Mouse (Mus musculus) spleen, adult 2 months (tissue): ENCODE data around the gene Cenph. TPM values are rescaled to one million over a fixed set of nuclear protein-coding genes. Genes with fewer than 3 reads are reported as not detected.
A peak's percentile ranks its signal among the peaks of the same experiment; 100 is the strongest.
"Not testable (repeated sequence)": the region's sequence is repeated elsewhere in the genome, so short reads cannot be mapped to it uniquely, and the experiment has no call there.

Experiments
- DNase-seq, 2 experiments: peaks; one replicate each; pipeline versions ENCODE4 v3.0.0 to v3.0.0-alpha.2; 2012 to 2021; ENCODE audit warnings: low spot score in 2 of 2, low read depth in 1 of 2
- H3K27ac ChIP-seq: fragments of 200-500 bp; 2 replicates; pipeline ENCODE4 v1.5.1; 2012; ENCODE audit warnings: low read length, inconsistent platforms; ENCODE audit not compliant: insufficient read depth
- H3K27me3 ChIP-seq: fragments of 200-500 bp; 2 replicates; pipeline ENCODE4 v1.6.1; 2012; ENCODE audit warnings: mild to moderate bottlenecking, moderate library complexity, low read length, inconsistent platforms; ENCODE audit not compliant: control insufficient read depth, insufficient read depth
- H3K36me3 ChIP-seq: fragments of 200-500 bp; 2 replicates; pipeline ENCODE4 v1.6.1; 2012; ENCODE audit warnings: mild to moderate bottlenecking, low read length, inconsistent platforms; ENCODE audit not compliant: control insufficient read depth, insufficient read depth
- H3K4me1 ChIP-seq: fragments of 200-500 bp; 2 replicates; pipeline ENCODE4 v1.6.1; 2011; ENCODE audit warnings: inconsistent platforms; ENCODE audit not compliant: control insufficient read depth, insufficient read depth, insufficient read length
- H3K4me3 ChIP-seq: fragments of 200-500 bp; 2 replicates; pipeline ENCODE4 v1.5.1; 2011; ENCODE audit warnings: mild to moderate bottlenecking, inconsistent platforms; ENCODE audit not compliant: insufficient read depth, insufficient read length; ENCODE audit errors: extremely low read depth
- CTCF ChIP-seq: fragments of 200-500 bp; IDR thresholded peaks from 2 replicates; pipeline ENCODE4 v1.5.1; 2011; ENCODE audit warnings: mild to moderate bottlenecking, inconsistent platforms; ENCODE audit not compliant: insufficient read depth, insufficient read length, insufficient replicate concordance; ENCODE audit errors: extremely low read depth
- POLR2A ChIP-seq: fragments of 200-500 bp; IDR thresholded peaks from 2 replicates; pipeline ENCODE4 v1.6.1; 2011; ENCODE audit warnings: low read depth, low read length, inconsistent platforms
- WGBS: fragments of 180-500 bp; shearing (Covaris S2); methylation state at CpG from one replicate; pipeline ENCODE4 v1.1.7; 2018; 5-methylcytosine and 5-hydroxymethylcytosine counted together
- polyA plus RNA-seq: library from polyadenylated mRNA; depleted of rRNA; stranded (reverse); fragments of >200 nt; gene quantifications from 2 replicates; pipeline ENCODE4 v1.2.3, GENCODE M21; 2012

Gene Cenph
- polyA plus RNA-seq, 1 experiment = 0.90 TPM

- TF ChIP-seq CTCF = no peak
- no peak for TF ChIP-seq POLR2A
- no peak for DNase-seq
- H3K4me1 ChIP-seq = no peaks in the 10 kb centered on the region
- no peaks in the 10 kb centered on the region for H3K36me3 ChIP-seq
- no peak overlapping the region for H3K4me3 ChIP-seq
- H3K27ac ChIP-seq = no peak overlapping the region
- WGBS = 90% methylated on average over 3 of the region's 3 CpGs
- H3K27me3 ChIP-seq = no peaks in the 10 kb centered on the region
Measured at GRCm38 (mm10) chr13:100789083-100789482, 13.4 kb upstream of the Cenph start.

- H3K4me1 ChIP-seq, H3K27me3 ChIP-seq, H3K27ac ChIP-seq, H3K4me3 ChIP-seq, H3K36me3 ChIP-seq, DNase-seq: not testable (repeated sequence)
- WGBS = 98% methylated on average over 12 of the region's 14 CpGs
Measured at GRCm38 (mm10) chr13:100788057-100788456, 12.4 kb upstream of the Cenph start.

GRCm38 (mm10) chr13:100787316-100788010 lies 11.8 kb upstream of the Cenph start:
- no peaks in the 10 kb centered on the region for H3K36me3 ChIP-seq
- H3K4me1 ChIP-seq = no peaks in the 10 kb centered on the region
- H3K4me3 ChIP-seq = no peak overlapping the region
- 94% methylated on average over 6 of the region's 6 CpGs for WGBS
- TF ChIP-seq POLR2A (no peak), CTCF (no peak)
- no peaks in the 10 kb centered on the region for H3K27me3 ChIP-seq
- DNase-seq = no peak
- no peak overlapping the region for H3K27ac ChIP-seq

- TF ChIP-seq CTCF (peak; percentile 6; the same call in 1 of the 2 replicates), POLR2A (peak; percentile 13; the same call in 1 of the 2 replicates)
- under 1% methylated on average over 35 of the region's 35 CpGs for WGBS
- Histone ChIP-seq H3K27ac (no peak within 1 kb of the TSS), H3K36me3 (no peaks in the 10 kb centered on the region), H3K27me3 (no peaks in the 10 kb centered on the region), H3K4me3 (peak within 1 kb of the TSS; percentile 51), H3K4me1 (no peaks in the 10 kb centered on the region)
- DNase-seq = peak; percentile 69 to 77
Measured at GRCm38 (mm10) chr13:100786414-100786867, 10.7 kb upstream of the Cenph start, which contains the start of gene Ccnb1. Ccnb1 (minus strand) TSS chr13:100786570.

- H3K4me3 ChIP-seq = peak overlapping the region; percentile 51
- H3K4me1 ChIP-seq = no peaks in the 10 kb centered on the region
- peak in 1 of 2 experiments; percentile 8 for DNase-seq
- H3K27me3 ChIP-seq = no peaks in the 10 kb centered on the region
- 1% methylated on average over 30 of the region's 30 CpGs for WGBS
- H3K36me3 ChIP-seq = no peaks in the 10 kb centered on the region
- H3K27ac ChIP-seq = no peak overlapping the region
- no peak for TF ChIP-seq CTCF
- TF ChIP-seq POLR2A = no peak
Measured at GRCm38 (mm10) chr13:100785806-100786413, 10.2 kb upstream of the Cenph start.

- TF ChIP-seq POLR2A = no peak
- TF ChIP-seq CTCF = no peak
- H3K4me1 ChIP-seq = peaks cover 3% of the 10 kb centered on the region; the same call in 1 of the 2 replicates
- H3K27me3 ChIP-seq = no peaks in the 10 kb centered on the region
- H3K36me3 ChIP-seq = no peaks in the 10 kb centered on the region
- WGBS = 79% methylated on average over 3 of the region's 3 CpGs
- no peak overlapping the region for H3K4me3 ChIP-seq
- DNase-seq = no peak
- no peak overlapping the region for H3K27ac ChIP-seq
Measured at GRCm38 (mm10) chr13:100777491-100777890, 1.8 kb upstream of the Cenph start.

- 79% methylated on average over 6 of the region's 6 CpGs for WGBS
Measured at GRCm38 (mm10) chr13:100776710-100777109, 1.0 kb upstream of the Cenph start.

More at GRCm38 (mm10) chr13:100776710-100777109, 1.0 kb upstream of the Cenph start:
- TF ChIP-seq POLR2A (no peak), CTCF (no peak)
- DNase-seq = no peak
- H3K27me3 ChIP-seq = no peaks in the 10 kb centered on the region
- H3K4me3 ChIP-seq = no peak overlapping the region
- H3K36me3 ChIP-seq = no peaks in the 10 kb centered on the region
- H3K4me1 ChIP-seq = peaks cover 3% of the 10 kb centered on the region; the same call in 1 of the 2 replicates
- no peak overlapping the region for H3K27ac ChIP-seq
